Mouse (Mus musculus) embryonic fibroblast, embryonic 13.5 days (primary cell): ENCODE data around the gene Map2k1.

Experiments
- CTCF ChIP-seq: IDR thresholded peaks from 2 replicates; pipeline ENCODE4 v1.5.1; 2011; ENCODE audit warnings: mild to moderate bottlenecking, control low read depth, low read length, moderate library complexity, borderline replicate concordance; ENCODE audit not compliant: insufficient read depth
- POLR2A ChIP-seq: IDR thresholded peaks from 2 replicates; pipeline ENCODE4 v1.6.1; 2011; ENCODE audit warnings: low read depth, mild to moderate bottlenecking, control low read depth, low read length, moderate library complexity

DNA sequence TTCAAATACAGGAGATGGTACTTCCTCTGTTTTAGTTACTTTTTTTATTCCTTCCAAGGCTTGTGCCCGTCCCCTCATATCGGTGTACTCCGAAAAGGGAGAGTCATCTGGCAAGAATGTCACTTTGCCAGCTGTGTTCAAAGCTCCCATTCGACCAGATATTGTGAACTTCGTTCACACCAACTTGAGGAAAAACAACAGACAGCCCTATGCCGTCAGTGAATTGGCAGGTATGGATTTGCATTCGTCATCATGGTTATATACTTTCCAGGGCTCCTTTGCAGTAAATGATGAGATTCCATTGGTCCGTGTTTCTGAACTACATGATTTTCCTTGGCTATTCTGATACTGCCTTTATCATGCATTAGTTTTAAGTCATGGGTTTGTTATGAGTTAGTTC lies 78.7 kb downstream of the Map2k1 start:
- TF ChIP-seq CTCF, result no peak
- no peak for TF ChIP-seq POLR2A
